Mouse (Mus musculus) liver, embryonic 16.5 days (tissue): ENCODE results near the gene Plxna1. TPM values are rescaled to one million over a fixed set of nuclear protein-coding genes. Genes with fewer than 3 reads are reported as not detected.

Experiments used
- polyA plus RNA-seq: library from polyadenylated mRNA; unstranded; fragments of >200 nt; fragmentation: Nextera tagmentation; extraction: Ambion mirVana; gene quantifications from 2 replicates; pipeline ENCODE4 v1.2.1, GENCODE M21; 2015

Plxna1 gene
- polyA plus RNA-seq, 1 experiment from 2014 or later, result 1.0 TPM

Other genes starting within 250 kb of the Plxna1 start
- gene Chchd6, start 233.0 kb upstream of the Plxna1 start, polyA plus RNA-seq, result 10.4 and 11.8 TPM in 2 replicates